Mouse (Mus musculus): ENCODE measurements around the gene Sbf1. TPM values are rescaled to one million over a fixed set of nuclear protein-coding genes. Genes with fewer than 3 reads are reported as not detected.

The Sbf1 gene
- polyA plus RNA-seq, 1 experiment from 2014 or later: 60.2 TPM

- Histone ChIP-seq H3K4me1 (ENCODE audit: control insufficient read depth, insufficient read depth, low read length) (peaks cover 8% of the 10 kb centered on the region; the same call in 1 of the 2 replicates), H3K4me2 (ENCODE audit: low read depth, severe bottlenecking) (no peak overlapping the region), H3K9ac (ENCODE audit: low read length) (no peak overlapping the region), H3K4me3 (ENCODE audit: low read depth, low read length) (no peak overlapping the region), H3K27me3 (ENCODE audit: control insufficient read depth, insufficient read depth, low read length) (no peaks in the 10 kb centered on the region), H3K36me3 (ENCODE audit: control insufficient read depth, insufficient read depth, low read length) (peaks cover 15% of the 10 kb centered on the region), H3K9me3 (ENCODE audit: control insufficient read depth, low read length) (no peaks in the 10 kb centered on the region), H3K27ac (replicated peaks; ENCODE audit: low read depth, low read length) (no peak overlapping the region)
- DNase-seq (ENCODE audit: low spot score) (no peak), ATAC-seq (ENCODE audit: insufficient number of reproducible peaks, low FRiP score, low TSS enrichment, low read depth) (no peak)
- 89% methylated on average over 14 of the region's 14 CpGs for WGBS
Observed at GRCm38 (mm10) chr15:89352054-89352453, 36.9 kb upstream of the Sbf1 start.

- H3K9ac ChIP-seq (ENCODE audit: low read length): no peak overlapping the region
- no peak overlapping the region for H3K27ac ChIP-seq (replicated peaks; ENCODE audit: low read depth, low read length)
- peaks cover 8% of the 10 kb centered on the region; the same call in 1 of the 2 replicates for H3K4me1 ChIP-seq (ENCODE audit: control insufficient read depth, insufficient read depth, low read length)
- no peak overlapping the region for H3K4me2 ChIP-seq (ENCODE audit: low read depth, severe bottlenecking)
- no peak overlapping the region for H3K4me3 ChIP-seq (ENCODE audit: low read depth, low read length)
- DNase-seq (ENCODE audit: low spot score): no peak
- WGBS: 89% methylated on average over 15 of the region's 15 CpGs
- no peaks in the 10 kb centered on the region for H3K27me3 ChIP-seq (ENCODE audit: control insufficient read depth, insufficient read depth, low read length)
- no peak for ATAC-seq (ENCODE audit: insufficient number of reproducible peaks, low FRiP score, low TSS enrichment, low read depth)
- no peaks in the 10 kb centered on the region for H3K9me3 ChIP-seq (ENCODE audit: control insufficient read depth, low read length)
- peaks cover 15% of the 10 kb centered on the region for H3K36me3 ChIP-seq (ENCODE audit: control insufficient read depth, insufficient read depth, low read length)
Observed at GRCm38 (mm10) chr15:89351302-89351701, 36.2 kb upstream of the Sbf1 start.

DNA sequence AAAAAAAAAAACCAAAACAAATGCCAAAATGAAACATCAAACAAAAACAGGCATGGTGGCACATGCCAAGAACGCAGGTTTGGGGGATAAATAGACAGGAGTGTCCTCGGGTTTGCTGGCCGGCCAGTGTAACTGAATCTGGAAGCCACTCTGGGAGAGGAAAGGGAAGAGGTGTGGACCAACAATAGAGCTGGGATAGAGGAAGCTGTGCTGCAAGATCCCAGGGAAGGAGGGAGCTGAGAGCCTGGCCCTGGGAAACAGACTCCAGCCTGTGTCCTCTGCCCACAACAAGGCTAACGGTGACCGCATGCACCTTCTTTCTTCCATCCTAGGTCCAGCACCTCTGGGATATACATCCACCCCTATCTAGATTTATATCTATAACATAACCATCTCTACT lies 35.3 kb upstream of the Sbf1 start:
- DNase-seq (ENCODE audit: low spot score) (no peak), ATAC-seq (ENCODE audit: insufficient number of reproducible peaks, low FRiP score, low TSS enrichment, low read depth) (no peak)
- H3K27me3 ChIP-seq (ENCODE audit: control insufficient read depth, insufficient read depth, low read length): no peaks in the 10 kb centered on the region
- no peak overlapping the region for H3K4me3 ChIP-seq (ENCODE audit: low read depth, low read length)
- H3K27ac ChIP-seq (replicated peaks; ENCODE audit: low read depth, low read length): no peak overlapping the region
- H3K36me3 ChIP-seq (ENCODE audit: control insufficient read depth, insufficient read depth, low read length): peaks cover 15% of the 10 kb centered on the region
- peaks cover 8% of the 10 kb centered on the region; the same call in 1 of the 2 replicates for H3K4me1 ChIP-seq (ENCODE audit: control insufficient read depth, insufficient read depth, low read length)
- no peaks in the 10 kb centered on the region for H3K9me3 ChIP-seq (ENCODE audit: control insufficient read depth, low read length)
- no peak overlapping the region for H3K9ac ChIP-seq (ENCODE audit: low read length)
- WGBS: 79% methylated on average over 5 of the region's 5 CpGs
- no peak overlapping the region for H3K4me2 ChIP-seq (ENCODE audit: low read depth, severe bottlenecking)

- 82% methylated on average over 3 of the region's 3 CpGs for WGBS
- no peaks in the 10 kb centered on the region for H3K9me3 ChIP-seq (ENCODE audit: control insufficient read depth, low read length)
- H3K4me3 ChIP-seq (ENCODE audit: low read depth, low read length): no peak overlapping the region
- H3K9ac ChIP-seq (ENCODE audit: low read length): no peak overlapping the region
- ATAC-seq (ENCODE audit: insufficient number of reproducible peaks, low FRiP score, low TSS enrichment, low read depth): no peak
- no peaks in the 10 kb centered on the region for H3K27me3 ChIP-seq (ENCODE audit: control insufficient read depth, insufficient read depth, low read length)
- no peaks in the 10 kb centered on the region for H3K4me1 ChIP-seq (ENCODE audit: control insufficient read depth, insufficient read depth, low read length)
- no peak overlapping the region for H3K4me2 ChIP-seq (ENCODE audit: low read depth, severe bottlenecking)
- DNase-seq (ENCODE audit: low spot score): no peak
- H3K36me3 ChIP-seq (ENCODE audit: control insufficient read depth, insufficient read depth, low read length): no peaks in the 10 kb centered on the region
- H3K27ac ChIP-seq (replicated peaks; ENCODE audit: low read depth, low read length): no peak overlapping the region
Observed at GRCm38 (mm10) chr15:89343325-89343724, 28.2 kb upstream of the Sbf1 start.

- no peak for DNase-seq (ENCODE audit: low spot score)
- ATAC-seq (ENCODE audit: insufficient number of reproducible peaks, low FRiP score, low TSS enrichment, low read depth): no peak
- no peaks in the 10 kb centered on the region for H3K9me3 ChIP-seq (ENCODE audit: control insufficient read depth, low read length)
- H3K4me2 ChIP-seq (ENCODE audit: low read depth, severe bottlenecking): no peak overlapping the region
- 48% methylated on average over 1 of the region's 1 CpGs for WGBS
- H3K27me3 ChIP-seq (ENCODE audit: control insufficient read depth, insufficient read depth, low read length): no peaks in the 10 kb centered on the region
- H3K9ac ChIP-seq (ENCODE audit: low read length): no peak overlapping the region
- H3K27ac ChIP-seq (replicated peaks; ENCODE audit: low read depth, low read length): no peak overlapping the region
- H3K4me1 ChIP-seq (ENCODE audit: control insufficient read depth, insufficient read depth, low read length): no peaks in the 10 kb centered on the region
- no peak overlapping the region for H3K4me3 ChIP-seq (ENCODE audit: low read depth, low read length)
- H3K36me3 ChIP-seq (ENCODE audit: control insufficient read depth, insufficient read depth, low read length): no peaks in the 10 kb centered on the region
Observed at GRCm38 (mm10) chr15:89341678-89342077, 26.6 kb upstream of the Sbf1 start.

DNA sequence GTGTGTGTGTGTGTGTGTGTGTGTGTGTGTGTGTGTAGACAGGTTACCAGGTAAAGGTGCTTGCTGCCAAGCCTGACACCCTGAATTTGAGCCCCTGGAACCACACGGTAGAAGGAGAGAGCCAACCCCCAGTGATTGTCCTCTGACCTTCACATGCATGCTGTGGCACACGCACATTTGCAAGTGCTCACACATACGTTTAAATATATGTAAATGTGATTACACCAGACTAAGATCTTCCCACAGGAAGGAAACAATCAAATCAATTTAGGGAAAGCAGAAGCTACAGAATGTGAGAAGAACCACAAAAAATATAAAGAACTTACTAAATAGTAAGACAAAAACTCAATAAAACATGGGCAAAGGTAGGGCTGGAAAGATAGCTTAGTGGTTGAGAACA lies 25.0 kb upstream of the Sbf1 start:
- no peak overlapping the region for H3K27ac ChIP-seq (replicated peaks; ENCODE audit: low read depth, low read length)
- H3K9ac ChIP-seq (ENCODE audit: low read length): no peak overlapping the region
- no peaks in the 10 kb centered on the region for H3K36me3 ChIP-seq (ENCODE audit: control insufficient read depth, insufficient read depth, low read length)
- no peak overlapping the region for H3K4me2 ChIP-seq (ENCODE audit: low read depth, severe bottlenecking)
- no peaks in the 10 kb centered on the region for H3K9me3 ChIP-seq (ENCODE audit: control insufficient read depth, low read length)
- H3K4me1 ChIP-seq (ENCODE audit: control insufficient read depth, insufficient read depth, low read length): no peaks in the 10 kb centered on the region
- no peak overlapping the region for H3K4me3 ChIP-seq (ENCODE audit: low read depth, low read length)
- H3K27me3 ChIP-seq (ENCODE audit: control insufficient read depth, insufficient read depth, low read length): no peaks in the 10 kb centered on the region
- DNase-seq (ENCODE audit: low spot score) (no peak), ATAC-seq (ENCODE audit: insufficient number of reproducible peaks, low FRiP score, low TSS enrichment, low read depth) (no peak)
- WGBS: 81% methylated on average over 3 of the region's 3 CpGs

DNA sequence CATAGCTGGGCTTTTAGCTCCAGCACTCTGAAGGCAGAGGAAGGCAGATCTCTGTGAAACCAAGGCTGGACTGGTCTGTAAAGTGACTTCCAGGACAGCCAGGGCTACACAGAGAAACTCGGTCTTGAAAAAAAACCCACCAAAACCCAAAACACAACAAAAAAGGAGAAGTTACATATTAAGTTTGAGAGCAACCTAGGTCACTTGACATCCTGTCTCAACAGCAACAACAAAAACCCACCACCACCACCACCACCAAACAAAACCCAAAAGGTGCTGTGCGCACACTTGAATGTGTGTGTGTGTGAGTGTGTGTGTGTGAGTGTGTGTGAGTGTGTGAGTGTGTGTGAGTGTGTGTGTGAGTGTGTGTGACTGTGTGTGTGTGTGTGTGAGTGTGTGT lies 24.6 kb upstream of the Sbf1 start:
- no peaks in the 10 kb centered on the region for H3K27me3 ChIP-seq (ENCODE audit: control insufficient read depth, insufficient read depth, low read length)
- H3K4me1 ChIP-seq (ENCODE audit: control insufficient read depth, insufficient read depth, low read length): no peaks in the 10 kb centered on the region
- no peak overlapping the region for H3K9ac ChIP-seq (ENCODE audit: low read length)
- no peak overlapping the region for H3K27ac ChIP-seq (replicated peaks; ENCODE audit: low read depth, low read length)
- no peak overlapping the region for H3K4me2 ChIP-seq (ENCODE audit: low read depth, severe bottlenecking)
- H3K9me3 ChIP-seq (ENCODE audit: control insufficient read depth, low read length): no peaks in the 10 kb centered on the region
- ATAC-seq (ENCODE audit: insufficient number of reproducible peaks, low FRiP score, low TSS enrichment, low read depth) (no peak), DNase-seq (ENCODE audit: low spot score) (no peak)
- H3K4me3 ChIP-seq (ENCODE audit: low read depth, low read length): no peak overlapping the region
- no peaks in the 10 kb centered on the region for H3K36me3 ChIP-seq (ENCODE audit: control insufficient read depth, insufficient read depth, low read length)
- WGBS: 87% methylated on average over 2 of the region's 2 CpGs

DNA sequence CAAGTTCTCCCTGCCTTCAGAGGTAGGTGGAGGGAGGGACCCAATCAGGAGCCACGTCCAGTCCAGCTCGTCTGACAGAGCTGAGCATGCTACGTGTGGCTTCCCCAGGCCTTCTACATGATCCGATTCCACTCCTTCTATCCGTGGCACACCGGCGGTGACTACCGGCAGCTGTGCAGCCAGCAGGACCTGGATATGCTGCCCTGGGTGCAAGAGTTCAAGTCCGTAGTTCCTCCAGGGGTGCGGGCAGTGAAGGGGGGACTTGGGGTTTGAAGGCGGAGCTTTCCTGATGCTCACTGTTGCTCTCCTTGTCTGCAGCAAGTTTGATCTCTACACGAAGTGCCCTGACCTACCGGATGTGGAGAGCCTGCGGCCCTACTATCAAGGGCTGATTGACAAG lies 21.3 kb upstream of the Sbf1 start:
- Histone ChIP-seq H3K4me1 (ENCODE audit: control insufficient read depth, insufficient read depth, low read length) (no peaks in the 10 kb centered on the region), H3K27me3 (ENCODE audit: control insufficient read depth, insufficient read depth, low read length) (no peaks in the 10 kb centered on the region), H3K9me3 (ENCODE audit: control insufficient read depth, low read length) (no peaks in the 10 kb centered on the region), H3K9ac (ENCODE audit: low read length) (no peak overlapping the region), H3K4me2 (ENCODE audit: low read depth, severe bottlenecking) (no peak overlapping the region), H3K4me3 (ENCODE audit: low read depth, low read length) (no peak overlapping the region), H3K36me3 (ENCODE audit: control insufficient read depth, insufficient read depth, low read length) (no peaks in the 10 kb centered on the region), H3K27ac (replicated peaks; ENCODE audit: low read depth, low read length) (no peak overlapping the region)
- DNase-seq (ENCODE audit: low spot score) (no peak), ATAC-seq (ENCODE audit: insufficient number of reproducible peaks, low FRiP score, low TSS enrichment, low read depth) (no peak)
- WGBS: 84% methylated on average over 14 of the region's 14 CpGs

- Histone ChIP-seq H3K4me3 (ENCODE audit: low read depth, low read length) (no peak overlapping the region), H3K36me3 (ENCODE audit: control insufficient read depth, insufficient read depth, low read length) (no peaks in the 10 kb centered on the region), H3K27me3 (ENCODE audit: control insufficient read depth, insufficient read depth, low read length) (no peaks in the 10 kb centered on the region), H3K4me1 (ENCODE audit: control insufficient read depth, insufficient read depth, low read length) (no peaks in the 10 kb centered on the region), H3K9me3 (ENCODE audit: control insufficient read depth, low read length) (no peaks in the 10 kb centered on the region), H3K4me2 (ENCODE audit: low read depth, severe bottlenecking) (no peak overlapping the region), H3K9ac (ENCODE audit: low read length) (no peak overlapping the region), H3K27ac (replicated peaks; ENCODE audit: low read depth, low read length) (no peak overlapping the region)
- DNase-seq (ENCODE audit: low spot score): no peak
- ATAC-seq (ENCODE audit: insufficient number of reproducible peaks, low FRiP score, low TSS enrichment, low read depth): no peak
- WGBS: 85% methylated on average over 17 of the region's 17 CpGs
Observed at GRCm38 (mm10) chr15:89334774-89335537, 19.8 kb upstream of the Sbf1 start.
